Mouse (Mus musculus) kidney, embryonic 15.5 days (tissue): Measurements from ENCODE around the gene Arhgap32. TPM values are rescaled to one million over a fixed set of nuclear protein-coding genes. Genes with fewer than 3 reads are reported as not detected.

Experiments used
- ATAC-seq: fragments of 200-750 bp; cut with Nextera tagmentation; replicated peaks from 2 replicates; pipeline ENCODE4 v1.8.0; 2017; ENCODE audit warnings: moderate TSS enrichment; ENCODE audit not compliant: low FRiP score
- H3K27ac ChIP-seq: fragments of 300-500 bp; sonication (generic); 2 replicates; pipeline ENCODE4 v1.5.1; 2015; ENCODE audit warnings: mild to moderate bottlenecking, inconsistent platforms
- H3K27me3 ChIP-seq: fragments of 300-500 bp; sonication (generic); 2 replicates; pipeline ENCODE4 v1.6.1; 2015; ENCODE audit warnings: inconsistent platforms
- H3K36me3 ChIP-seq: fragments of 300-500 bp; sonication (generic); 2 replicates; pipeline ENCODE4 v1.6.1; 2015; ENCODE audit warnings: inconsistent platforms
- H3K4me1 ChIP-seq: fragments of 300-500 bp; sonication (generic); 2 replicates; pipeline ENCODE4 v1.6.1; 2015; ENCODE audit warnings: inconsistent platforms
- H3K4me2 ChIP-seq: fragments of 300-500 bp; sonication (generic); 2 replicates; pipeline ENCODE4 v1.6.1; 2015; ENCODE audit warnings: moderate library complexity, mild to moderate bottlenecking, inconsistent platforms
- H3K4me3 ChIP-seq: fragments of 300-500 bp; sonication (generic); replicated peaks from 2 replicates; pipeline ENCODE4 v1.5.1; 2015; ENCODE audit warnings: mild to moderate bottlenecking, inconsistent platforms
- H3K9ac ChIP-seq: fragments of 300-500 bp; sonication (generic); 2 replicates; pipeline ENCODE4 v1.6.1; 2015; ENCODE audit warnings: mild to moderate bottlenecking, inconsistent platforms
- H3K9me3 ChIP-seq: fragments of 300-500 bp; sonication (generic); replicated peaks from 2 replicates; pipeline ENCODE4 v1.6.1; 2016; ENCODE audit warnings: inconsistent platforms
- WGBS: fragments of 180-500 bp; shearing (Covaris S2); methylation state at CpG from one replicate; pipeline ENCODE4 v1.1.7; 2015; ENCODE audit warnings: mixed read lengths; 5-methylcytosine and 5-hydroxymethylcytosine counted together
- polyA plus RNA-seq: library from polyadenylated mRNA; unstranded; fragments of >200 nt; fragmentation: Nextera tagmentation; extraction: Ambion mirVana; gene quantifications from 2 replicates; pipeline ENCODE4 v1.2.1, GENCODE M21; 2015

Gene Arhgap32
- 8.4 and 8.6 TPM in 2 replicates for polyA plus RNA-seq

GRCm38 (mm10) chr9:32115786-32116185, at the start of gene Arhgap32:
Arhgap32 (plus strand) TSS chr9:32116136.
- no peaks in the 10 kb centered on the region for H3K27me3 ChIP-seq
- ATAC-seq: no peak
- no peaks in the 10 kb centered on the region for H3K9me3 ChIP-seq
- no peaks in the 10 kb centered on the region for H3K36me3 ChIP-seq
- no peak within 1 kb of the TSS for H3K9ac ChIP-seq
- H3K4me2 ChIP-seq: no peak within 1 kb of the TSS
- 0 out of 2 replicates have a peak, but pooled peaks cover 7% of the 10 kb centered on the region for H3K4me1 ChIP-seq
- no peak within 1 kb of the TSS for H3K27ac ChIP-seq
- H3K4me3 ChIP-seq: no peak within 1 kb of the TSS
- WGBS: 81% methylated on average over 1 of the region's 1 CpGs

GRCm38 (mm10) chr9:32072778-32073177, 43.2 kb upstream of the Arhgap32 start:
- H3K36me3 ChIP-seq: no peaks in the 10 kb centered on the region
- no peak overlapping the region for H3K4me2 ChIP-seq
- H3K9me3 ChIP-seq: no peaks in the 10 kb centered on the region
- no peak overlapping the region for H3K9ac ChIP-seq
- H3K27ac ChIP-seq: no peak overlapping the region
- no peak for ATAC-seq
- H3K27me3 ChIP-seq: no peaks in the 10 kb centered on the region
- H3K4me3 ChIP-seq: no peak overlapping the region
- 90% methylated on average over 6 of the region's 6 CpGs for WGBS
- no peaks in the 10 kb centered on the region for H3K4me1 ChIP-seq

- Histone ChIP-seq H3K27me3 (no peaks in the 10 kb centered on the region), H3K9ac (no peak overlapping the region), H3K36me3 (no peaks in the 10 kb centered on the region), H3K4me1 (peaks cover 12% of the 10 kb centered on the region), H3K9me3 (no peaks in the 10 kb centered on the region), H3K27ac (peak overlapping the region; percentile 48; the same call in 1 of the 2 replicates), H3K4me3 (no peak overlapping the region), H3K4me2 (no peak overlapping the region)
- ATAC-seq: no peak
- 65% methylated on average over 4 of the region's 4 CpGs for WGBS
Measured at GRCm38 (mm10) chr9:32088106-32088776, 27.7 kb upstream of the Arhgap32 start.

GRCm38 (mm10) chr9:32088882-32089281, 27.1 kb upstream of the Arhgap32 start:
- H3K36me3 ChIP-seq: no peaks in the 10 kb centered on the region
- no peak overlapping the region for H3K9ac ChIP-seq
- no peaks in the 10 kb centered on the region for H3K27me3 ChIP-seq
- no peaks in the 10 kb centered on the region for H3K9me3 ChIP-seq
- no peak overlapping the region for H3K4me3 ChIP-seq
- no peak for ATAC-seq
- peaks cover 15% of the 10 kb centered on the region for H3K4me1 ChIP-seq
- WGBS: 71% methylated on average over 3 of the region's 3 CpGs
- no peak overlapping the region for H3K27ac ChIP-seq
- no peak overlapping the region for H3K4me2 ChIP-seq

GRCm38 (mm10) chr9:32093456-32093855, 22.5 kb upstream of the Arhgap32 start:
- H3K27me3 ChIP-seq: no peaks in the 10 kb centered on the region
- no peaks in the 10 kb centered on the region for H3K36me3 ChIP-seq
- 51% methylated on average over 2 of the region's 2 CpGs for WGBS
- no peak overlapping the region for H3K4me2 ChIP-seq
- H3K9ac ChIP-seq: no peak overlapping the region
- H3K9me3 ChIP-seq: no peaks in the 10 kb centered on the region
- no peak overlapping the region for H3K4me3 ChIP-seq
- H3K27ac ChIP-seq: no peak overlapping the region
- H3K4me1 ChIP-seq: peaks cover 19% of the 10 kb centered on the region
- no peak for ATAC-seq

GRCm38 (mm10) chr9:32094351-32095120, 21.4 kb upstream of the Arhgap32 start:
- Histone ChIP-seq H3K27ac (no peak overlapping the region), H3K36me3 (no peaks in the 10 kb centered on the region), H3K9me3 (no peaks in the 10 kb centered on the region), H3K4me2 (no peak overlapping the region), H3K9ac (no peak overlapping the region), H3K27me3 (no peaks in the 10 kb centered on the region), H3K4me3 (no peak overlapping the region), H3K4me1 (peaks cover 17% of the 10 kb centered on the region)
- 46% methylated on average over 13 of the region's 13 CpGs for WGBS
- ATAC-seq: no peak

- Histone ChIP-seq H3K36me3 (no peaks in the 10 kb centered on the region), H3K27me3 (no peaks in the 10 kb centered on the region), H3K9ac (no peak overlapping the region), H3K4me1 (peaks cover 17% of the 10 kb centered on the region), H3K4me2 (no peak overlapping the region), H3K27ac (no peak overlapping the region), H3K4me3 (no peak overlapping the region), H3K9me3 (no peaks in the 10 kb centered on the region)
- WGBS: 77% methylated on average over 4 of the region's 4 CpGs
- no peak for ATAC-seq
Measured at GRCm38 (mm10) chr9:32095511-32095910, 20.4 kb upstream of the Arhgap32 start.

- ATAC-seq: no peak
- Histone ChIP-seq H3K4me2 (no peak overlapping the region), H3K9ac (no peak overlapping the region), H3K9me3 (no peaks in the 10 kb centered on the region), H3K4me1 (peaks cover 17% of the 10 kb centered on the region), H3K27me3 (no peaks in the 10 kb centered on the region), H3K36me3 (no peaks in the 10 kb centered on the region), H3K27ac (peak overlapping the region; percentile 23), H3K4me3 (no peak overlapping the region)
- 66% methylated on average over 7 of the region's 7 CpGs for WGBS
Measured at GRCm38 (mm10) chr9:32096541-32096940, 19.4 kb upstream of the Arhgap32 start.

GRCm38 (mm10) chr9:32097123-32097522, 18.8 kb upstream of the Arhgap32 start:
- Histone ChIP-seq H3K4me3 (no peak overlapping the region), H3K9ac (no peak overlapping the region), H3K36me3 (no peaks in the 10 kb centered on the region), H3K9me3 (no peaks in the 10 kb centered on the region), H3K4me2 (no peak overlapping the region), H3K27ac (no peak overlapping the region), H3K27me3 (no peaks in the 10 kb centered on the region), H3K4me1 (peaks cover 17% of the 10 kb centered on the region)
- WGBS: 73% methylated on average over 4 of the region's 4 CpGs
- no peak for ATAC-seq

- 83% methylated on average over 9 of the region's 9 CpGs for WGBS
- H3K4me2 ChIP-seq: no peak overlapping the region
- H3K9ac ChIP-seq: no peak overlapping the region
- H3K36me3 ChIP-seq: no peaks in the 10 kb centered on the region
- ATAC-seq: no peak
- no peaks in the 10 kb centered on the region for H3K9me3 ChIP-seq
- H3K27me3 ChIP-seq: no peaks in the 10 kb centered on the region
- peaks cover 13% of the 10 kb centered on the region for H3K4me1 ChIP-seq
- H3K27ac ChIP-seq: no peak overlapping the region
- H3K4me3 ChIP-seq: no peak overlapping the region
Measured at GRCm38 (mm10) chr9:32098425-32099155, 17.3 kb upstream of the Arhgap32 start.

GRCm38 (mm10) chr9:32100561-32100960, 15.4 kb upstream of the Arhgap32 start:
- Histone ChIP-seq H3K4me3 (no peak overlapping the region), H3K9ac (no peak overlapping the region), H3K27ac (no peak overlapping the region), H3K9me3 (no peaks in the 10 kb centered on the region), H3K4me2 (no peak overlapping the region), H3K4me1 (peaks cover 10% of the 10 kb centered on the region), H3K27me3 (no peaks in the 10 kb centered on the region), H3K36me3 (no peaks in the 10 kb centered on the region)
- no peak for ATAC-seq
- WGBS: 85% methylated on average over 8 of the region's 8 CpGs

GRCm38 (mm10) chr9:32101488-32101887, 14.4 kb upstream of the Arhgap32 start:
- Histone ChIP-seq H3K4me3 (no peak overlapping the region), H3K36me3 (no peaks in the 10 kb centered on the region), H3K9ac (no peak overlapping the region), H3K4me2 (no peak overlapping the region), H3K27ac (no peak overlapping the region), H3K4me1 (peaks cover 2% of the 10 kb centered on the region), H3K27me3 (no peaks in the 10 kb centered on the region), H3K9me3 (no peaks in the 10 kb centered on the region)
- 88% methylated on average over 2 of the region's 2 CpGs for whole genome bisulfite sequencing
- ATAC-seq: no peak
